Mouse (Mus musculus): ENCODE measurements around the gene Ube2l6. TPM values are rescaled to one million over a fixed set of nuclear protein-coding genes. Genes with fewer than 3 reads are reported as not detected.
"Not testable (repeated sequence)": the region's sequence is repeated elsewhere in the genome, so short reads cannot be mapped to it uniquely, and the experiment has no call there.

Ube2l6 gene
- polyA plus RNA-seq, 1 experiment from 2014 or later = 37.2 TPM

- H3K27me3 ChIP-seq (ENCODE audit: insufficient read depth, poor library complexity, severe bottlenecking) = no peaks in the 10 kb centered on the region
- H3K27ac ChIP-seq = peak overlapping the region; percentile 86
- peaks cover 16% of the 10 kb centered on the region for H3K4me1 ChIP-seq (replicated peaks)
- under 1% methylated on average over 16 of the region's 16 CpGs for WGBS
- peak overlapping the region; percentile 74 for H3K4me3 ChIP-seq
- H3K9me3 ChIP-seq = peaks cover 18% of the 10 kb centered on the region
- DNase-seq (ENCODE audit: low spot score) = peak; percentile 59
- no peaks in the 10 kb centered on the region for H3K36me3 ChIP-seq
These were observed 473 bp downstream of the Ube2l6 start for GRCm38 (mm10) chr2:84799041-84799561.

- no peak for DNase-seq (ENCODE audit: low spot score)
- Histone ChIP-seq H3K4me3 (no peak overlapping the region), H3K9me3 (peaks cover 6% of the 10 kb centered on the region; the same call in 1 of the 2 replicates), H3K27ac (0 out of 2 replicates have a peak overlapping the region, but pooled peaks have one; percentile 16), H3K4me1 (replicated peaks) (peaks cover 16% of the 10 kb centered on the region), H3K36me3 (0 out of 2 replicates have a peak, but pooled peaks cover 6% of the 10 kb centered on the region), H3K27me3 (ENCODE audit: insufficient read depth, poor library complexity, severe bottlenecking) (no peaks in the 10 kb centered on the region)
- 84% methylated on average over 4 of the region's 4 CpGs for WGBS
These were observed 1.7 kb downstream of the Ube2l6 start for GRCm38 (mm10) chr2:84800304-84800703.

- not testable (repeated sequence) for H3K9me3 ChIP-seq; H3K4me3 ChIP-seq; H3K36me3 ChIP-seq; H3K27ac ChIP-seq; DNase-seq (ENCODE audit: low spot score); H3K27me3 ChIP-seq (ENCODE audit: insufficient read depth, poor library complexity, severe bottlenecking)
- H3K4me1 ChIP-seq (replicated peaks) = peaks cover 16% of the 10 kb centered on the region
- WGBS = 82% methylated on average over 5 of the region's 5 CpGs
These were observed 2.6 kb downstream of the Ube2l6 start for GRCm38 (mm10) chr2:84801223-84801622.

- DNase-seq (ENCODE audit: low spot score) = no peak
- Histone ChIP-seq H3K4me3 (no peak overlapping the region), H3K4me1 (replicated peaks) (peaks cover 6% of the 10 kb centered on the region), H3K36me3 (peaks cover 21% of the 10 kb centered on the region), H3K27ac (no peak overlapping the region), H3K27me3 (ENCODE audit: insufficient read depth, poor library complexity, severe bottlenecking) (no peaks in the 10 kb centered on the region), H3K9me3 (no peaks in the 10 kb centered on the region)
- WGBS = 89% methylated on average over 7 of the region's 7 CpGs
These were observed 5.3 kb downstream of the Ube2l6 start for GRCm38 (mm10) chr2:84803963-84804362.

GRCm38 (mm10) chr2:84806546-84806945 is 7.9 kb downstream of the Ube2l6 start:
- H3K9me3 ChIP-seq = no peaks in the 10 kb centered on the region
- H3K27ac ChIP-seq = no peak overlapping the region
- no peak for DNase-seq (ENCODE audit: low spot score)
- H3K4me1 ChIP-seq (replicated peaks) = peaks cover 9% of the 10 kb centered on the region
- WGBS = 77% methylated on average over 5 of the region's 5 CpGs
- H3K4me3 ChIP-seq = no peak overlapping the region
- H3K36me3 ChIP-seq = peaks cover 21% of the 10 kb centered on the region
- no peaks in the 10 kb centered on the region for H3K27me3 ChIP-seq (ENCODE audit: insufficient read depth, poor library complexity, severe bottlenecking)

- no peaks in the 10 kb centered on the region for H3K9me3 ChIP-seq
- H3K4me3 ChIP-seq = no peak overlapping the region
- H3K27ac ChIP-seq = no peak overlapping the region
- DNase-seq (ENCODE audit: low spot score) = no peak
- peaks cover 21% of the 10 kb centered on the region for H3K36me3 ChIP-seq
- H3K4me1 ChIP-seq (replicated peaks) = peaks cover 19% of the 10 kb centered on the region
- H3K27me3 ChIP-seq (ENCODE audit: insufficient read depth, poor library complexity, severe bottlenecking) = no peaks in the 10 kb centered on the region
These were observed 10.7 kb downstream of the Ube2l6 start for GRCm38 (mm10) chr2:84809330-84809729.

- no peak for DNase-seq (ENCODE audit: low spot score)
- H3K4me3 ChIP-seq = 0 out of 2 replicates have a peak overlapping the region, but pooled peaks have one; percentile 38
- no peaks in the 10 kb centered on the region for H3K27me3 ChIP-seq (ENCODE audit: insufficient read depth, poor library complexity, severe bottlenecking)
- WGBS = 82% methylated on average over 6 of the region's 6 CpGs
- H3K36me3 ChIP-seq = peaks cover 15% of the 10 kb centered on the region
- H3K27ac ChIP-seq = no peak overlapping the region
- no peaks in the 10 kb centered on the region for H3K9me3 ChIP-seq
- H3K4me1 ChIP-seq (replicated peaks) = peaks cover 19% of the 10 kb centered on the region
These were observed 11.9 kb downstream of the Ube2l6 start for GRCm38 (mm10) chr2:84810526-84810885.

GRCm38 (mm10) chr2:84810886-84811577 is 12.4 kb downstream of the Ube2l6 start:
- peak overlapping the region; percentile 38 for H3K4me3 ChIP-seq
- WGBS = 42% methylated on average over 26 of the region's 26 CpGs
- no peaks in the 10 kb centered on the region for H3K9me3 ChIP-seq
- DNase-seq (ENCODE audit: low spot score) = peak; percentile 91
- H3K27me3 ChIP-seq (ENCODE audit: insufficient read depth, poor library complexity, severe bottlenecking) = no peaks in the 10 kb centered on the region
- H3K27ac ChIP-seq = peak overlapping the region; percentile 54
- H3K4me1 ChIP-seq (replicated peaks) = peaks cover 19% of the 10 kb centered on the region
- peaks cover 15% of the 10 kb centered on the region for H3K36me3 ChIP-seq

GRCm38 (mm10) chr2:84811880-84812279 is 13.3 kb downstream of the Ube2l6 start:
- H3K36me3 ChIP-seq = peaks cover 15% of the 10 kb centered on the region
- WGBS = 87% methylated on average over 7 of the region's 7 CpGs
- H3K4me1 ChIP-seq (replicated peaks) = peaks cover 19% of the 10 kb centered on the region
- no peak overlapping the region for H3K4me3 ChIP-seq
- DNase-seq (ENCODE audit: low spot score) = no peak
- H3K9me3 ChIP-seq = no peaks in the 10 kb centered on the region
- no peaks in the 10 kb centered on the region for H3K27me3 ChIP-seq (ENCODE audit: insufficient read depth, poor library complexity, severe bottlenecking)
- peak overlapping the region; percentile 18; the same call in 1 of the 2 replicates for H3K27ac ChIP-seq

GRCm38 (mm10) chr2:84812676-84813075 is 14.0 kb downstream of the Ube2l6 start:
- Histone ChIP-seq H3K27me3 (ENCODE audit: insufficient read depth, poor library complexity, severe bottlenecking) (no peaks in the 10 kb centered on the region), H3K9me3 (no peaks in the 10 kb centered on the region), H3K4me3 (no peak overlapping the region), H3K36me3 (peaks cover 12% of the 10 kb centered on the region), H3K4me1 (replicated peaks) (peaks cover 19% of the 10 kb centered on the region), H3K27ac (0 out of 2 replicates have a peak overlapping the region, but pooled peaks have one; percentile 18)
- 79% methylated on average over 6 of the region's 6 CpGs for WGBS
- DNase-seq (ENCODE audit: low spot score) = no peak

GRCm38 (mm10) chr2:84819861-84820260 is 21.2 kb downstream of the Ube2l6 start:
- Histone ChIP-seq H3K27ac (no peak overlapping the region), H3K4me3 (no peak overlapping the region), H3K9me3 (no peaks in the 10 kb centered on the region), H3K36me3 (no peaks in the 10 kb centered on the region), H3K4me1 (replicated peaks) (no peaks in the 10 kb centered on the region), H3K27me3 (ENCODE audit: insufficient read depth, poor library complexity, severe bottlenecking) (0 out of 2 replicates have a peak, but pooled peaks cover 6% of the 10 kb centered on the region)
- WGBS = 74% methylated on average over 3 of the region's 3 CpGs
- DNase-seq (ENCODE audit: low spot score) = no peak

- DNase-seq (ENCODE audit: low spot score) = no peak
- no peaks in the 10 kb centered on the region for H3K9me3 ChIP-seq
- H3K27me3 ChIP-seq (ENCODE audit: insufficient read depth, poor library complexity, severe bottlenecking) = 0 out of 2 replicates have a peak, but pooled peaks cover 6% of the 10 kb centered on the region
- H3K27ac ChIP-seq = no peak within 1 kb of the TSS
- H3K4me3 ChIP-seq = no peak within 1 kb of the TSS
- 63% methylated on average over 13 of the region's 13 CpGs for WGBS
- peaks cover 6% of the 10 kb centered on the region for H3K4me1 ChIP-seq (replicated peaks)
- H3K36me3 ChIP-seq = no peaks in the 10 kb centered on the region
These were observed 23.9 kb downstream of the Ube2l6 start, which contains the start of gene Smtnl1 for GRCm38 (mm10) chr2:84822552-84822951. Smtnl1 (minus strand) TSS chr2:84822652.

- WGBS = 56% methylated on average over 2 of the region's 2 CpGs
- Histone ChIP-seq H3K4me3 (no peak overlapping the region), H3K27ac (no peak overlapping the region), H3K4me1 (replicated peaks) (peaks cover 13% of the 10 kb centered on the region), H3K27me3 (ENCODE audit: insufficient read depth, poor library complexity, severe bottlenecking) (0 out of 2 replicates have a peak, but pooled peaks cover 6% of the 10 kb centered on the region), H3K36me3 (peaks cover under 1% of the 10 kb centered on the region; the same call in 1 of the 2 replicates), H3K9me3 (no peaks in the 10 kb centered on the region)
- no peak for DNase-seq (ENCODE audit: low spot score)
These were observed 24.6 kb downstream of the Ube2l6 start for GRCm38 (mm10) chr2:84823237-84823636.
